Mouse (Mus musculus) lung, embryonic 14.5 days (tissue): ENCODE results near the gene Stard5. TPM values are rescaled to one million over a fixed set of nuclear protein-coding genes. Genes with fewer than 3 reads are reported as not detected.

Source experiments
- ATAC-seq: fragments of 200-750 bp; cut with Nextera tagmentation; 2 replicates; pipeline ENCODE4 v1.8.0; 2017; ENCODE audit warnings: mild to moderate bottlenecking, moderate TSS enrichment, moderate library complexity; ENCODE audit not compliant: insufficient read depth
- DNase-seq: peaks from one replicate; pipeline ENCODE4 v3.0.0-alpha.2; 2015
- H3K27ac ChIP-seq: fragments of 300-500 bp; sonication (generic); 2 replicates; pipeline ENCODE4 v1.5.1; 2014; ENCODE audit warnings: low read depth, mild to moderate bottlenecking, moderate library complexity
- H3K27me3 ChIP-seq: fragments of 300-500 bp; sonication (generic); 2 replicates; pipeline ENCODE4 v1.6.1; 2014; ENCODE audit warnings: low read length, control low read depth; ENCODE audit not compliant: insufficient read depth
- H3K36me3 ChIP-seq: fragments of 300-500 bp; sonication (generic); 2 replicates; pipeline ENCODE4 v1.6.1; 2014; ENCODE audit warnings: control low read depth; ENCODE audit not compliant: insufficient read depth
- H3K4me1 ChIP-seq: fragments of 300-500 bp; sonication (generic); 2 replicates; pipeline ENCODE4 v1.6.1; 2014; ENCODE audit warnings: antibody characterized with exemption, control low read depth; ENCODE audit not compliant: insufficient read depth
- H3K4me2 ChIP-seq: fragments of 300-500 bp; sonication (generic); 2 replicates; pipeline ENCODE4 v1.6.1; 2014; ENCODE audit warnings: mild to moderate bottlenecking
- H3K4me3 ChIP-seq: fragments of 300-500 bp; sonication (generic); 2 replicates; pipeline ENCODE4 v1.5.1; 2014; ENCODE audit warnings: low read depth, low read length
- H3K9ac ChIP-seq: fragments of 300-500 bp; sonication (generic); 2 replicates; pipeline ENCODE4 v1.6.1; 2014
- H3K9me3 ChIP-seq: fragments of 300-500 bp; sonication (generic); 2 replicates; pipeline ENCODE4 v1.6.1; 2016; ENCODE audit warnings: low read depth, low read length, control low read depth
- CTCF ChIP-seq: IDR thresholded peaks from 2 replicates; pipeline ENCODE4 v1.5.1; 2016; ENCODE audit warnings: antibody characterized with exemption, low read depth
- WGBS: fragments of 180-500 bp; shearing (Covaris S2); extraction: QIAGEN DNeasy Blood & Tissue Kit; methylation state at CpG from one replicate; pipeline ENCODE4 v1.1.7; 2014; 5-methylcytosine and 5-hydroxymethylcytosine counted together
- polyA plus RNA-seq: library from polyadenylated mRNA; unstranded; fragments of >200 nt; fragmentation: Nextera tagmentation; extraction: Ambion mirVana; gene quantifications from 2 replicates; pipeline ENCODE4 v1.2.1, GENCODE M21; 2014

The Stard5 gene
- polyA plus RNA-seq, 1 experiment from 2014 or later, result 13.3 TPM

DNA sequence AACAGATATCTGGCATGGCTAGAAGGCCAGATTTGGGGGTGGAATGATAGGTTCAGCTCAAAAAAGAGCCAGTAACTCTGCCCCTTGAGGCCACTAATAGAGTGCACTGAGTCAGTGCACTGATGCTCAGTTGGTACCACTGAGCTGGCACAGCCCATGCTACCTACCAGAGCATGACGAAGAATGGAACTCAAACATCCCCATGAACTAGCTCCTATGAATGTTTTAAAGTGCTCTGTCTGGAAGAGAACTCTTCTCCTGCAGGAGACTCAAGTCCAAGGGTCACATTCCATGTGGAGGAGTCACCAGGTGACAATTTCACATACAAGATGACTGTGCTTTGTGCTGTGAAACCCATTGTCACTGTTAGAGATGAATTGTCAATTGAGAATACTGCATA, 13.1 kb upstream of the Stard5 start:
- Histone ChIP-seq H3K4me1 (no peaks in the 10 kb centered on the region), H3K4me3 (no peak overlapping the region), H3K4me2 (no peak overlapping the region), H3K27me3 (no peaks in the 10 kb centered on the region), H3K36me3 (no peaks in the 10 kb centered on the region), H3K9ac (no peak overlapping the region), H3K9me3 (no peaks in the 10 kb centered on the region), H3K27ac (no peak overlapping the region)
- ATAC-seq, result no peak
- 73% methylated on average over 1 of the region's 1 CpGs for WGBS
- DNase-seq, result no peak
- no peak for TF ChIP-seq CTCF

DNA sequence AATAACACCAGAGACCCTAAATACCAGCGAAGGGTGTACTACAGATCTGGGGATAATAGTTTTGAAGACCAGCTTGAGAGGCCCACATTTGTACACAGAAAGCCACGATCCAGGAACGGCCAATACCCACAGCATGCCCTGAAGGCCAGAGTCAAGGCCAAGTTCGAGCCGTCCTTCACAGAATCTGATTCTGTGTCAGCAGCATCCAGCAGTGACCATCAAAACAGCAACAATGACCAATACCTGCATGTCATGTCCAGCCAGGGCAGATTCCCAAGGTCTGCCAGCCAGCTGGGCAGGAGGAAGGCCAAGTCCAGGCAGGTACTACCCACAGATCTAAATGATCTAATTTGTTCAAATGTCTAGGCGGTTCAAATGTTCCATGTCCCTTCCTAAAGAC, 9.2 kb upstream of the Stard5 start:
- WGBS, result 87% methylated on average over 6 of the region's 6 CpGs
- Histone ChIP-seq H3K27me3 (no peaks in the 10 kb centered on the region), H3K4me3 (no peak overlapping the region), H3K4me1 (no peaks in the 10 kb centered on the region), H3K27ac (no peak overlapping the region), H3K4me2 (no peak overlapping the region), H3K36me3 (no peaks in the 10 kb centered on the region), H3K9me3 (no peaks in the 10 kb centered on the region), H3K9ac (no peak overlapping the region)
- DNase-seq (no peak), ATAC-seq (no peak)
- TF ChIP-seq CTCF, result no peak

DNA sequence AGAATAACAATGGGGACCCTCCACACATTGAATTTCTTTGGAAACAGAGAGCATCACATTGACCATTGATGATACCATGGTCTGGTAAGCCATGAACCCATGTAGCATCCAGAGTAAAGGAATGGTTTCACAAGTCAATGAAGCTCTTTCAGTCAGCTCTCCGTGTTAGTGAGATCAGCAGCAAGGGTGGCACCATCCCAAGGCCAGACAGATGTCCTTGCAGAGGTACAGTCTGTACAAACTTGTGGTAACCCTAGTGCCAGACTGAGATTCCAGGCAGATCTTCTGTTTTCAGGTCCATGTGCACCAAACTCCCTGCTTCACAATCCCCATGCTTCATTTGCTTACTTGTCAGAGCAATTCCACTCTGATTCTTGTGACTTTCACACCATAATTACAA, 7.7 kb upstream of the Stard5 start:
- TF ChIP-seq CTCF, result no peak
- DNase-seq (no peak), ATAC-seq (no peak)
- no peak overlapping the region for H3K4me3 ChIP-seq
- no peak overlapping the region for H3K9ac ChIP-seq
- no peak overlapping the region for H3K4me2 ChIP-seq
- 81% methylated on average over 1 of the region's 1 CpGs for WGBS
- H3K27ac ChIP-seq, result no peak overlapping the region
- no peaks in the 10 kb centered on the region for H3K36me3 ChIP-seq
- no peaks in the 10 kb centered on the region for H3K27me3 ChIP-seq
- H3K9me3 ChIP-seq, result no peaks in the 10 kb centered on the region
- no peaks in the 10 kb centered on the region for H3K4me1 ChIP-seq

DNA sequence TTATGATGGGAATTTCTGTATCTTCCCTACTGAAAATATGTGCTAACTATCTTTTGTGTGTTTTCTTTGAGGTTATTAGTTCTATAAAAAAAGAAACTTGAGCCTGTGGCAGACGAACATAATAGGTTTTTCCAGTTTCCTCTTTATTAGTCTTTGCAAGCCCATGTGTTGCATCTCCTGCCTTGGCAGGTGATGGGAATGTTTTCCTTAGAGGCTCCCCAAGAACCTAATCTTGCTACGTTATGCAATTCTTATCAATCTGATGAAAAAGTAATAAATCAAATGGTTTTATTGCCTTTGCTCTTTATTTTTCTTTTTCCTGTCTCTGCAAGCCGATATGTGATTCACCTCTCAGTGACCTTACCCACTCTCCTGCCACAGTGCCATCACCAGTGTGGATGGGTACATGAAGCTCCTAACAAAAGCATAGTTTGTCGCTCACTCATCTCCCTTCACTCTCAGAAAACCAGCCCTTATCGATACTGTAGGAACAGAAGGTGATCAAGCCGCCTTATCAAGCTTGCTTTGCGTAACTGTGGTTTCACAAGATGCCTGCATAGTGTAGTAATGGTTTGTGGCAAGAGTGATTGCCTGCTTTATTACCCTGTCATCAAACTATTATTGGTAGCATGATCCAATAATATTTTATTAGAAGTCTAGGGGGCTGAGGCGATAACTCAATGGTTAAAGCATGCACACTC, 5.1 kb upstream of the Stard5 start:
- Histone ChIP-seq H3K9ac (no peak overlapping the region), H3K27me3 (no peaks in the 10 kb centered on the region), H3K27ac (no peak overlapping the region), H3K9me3 (no peaks in the 10 kb centered on the region), H3K4me1 (peaks cover 8% of the 10 kb centered on the region), H3K4me3 (no peak overlapping the region), H3K36me3 (no peaks in the 10 kb centered on the region), H3K4me2 (no peak overlapping the region)
- TF ChIP-seq CTCF, result no peak
- ATAC-seq (no peak), DNase-seq (no peak)
- WGBS, result 67% methylated on average over 8 of the region's 8 CpGs

DNA sequence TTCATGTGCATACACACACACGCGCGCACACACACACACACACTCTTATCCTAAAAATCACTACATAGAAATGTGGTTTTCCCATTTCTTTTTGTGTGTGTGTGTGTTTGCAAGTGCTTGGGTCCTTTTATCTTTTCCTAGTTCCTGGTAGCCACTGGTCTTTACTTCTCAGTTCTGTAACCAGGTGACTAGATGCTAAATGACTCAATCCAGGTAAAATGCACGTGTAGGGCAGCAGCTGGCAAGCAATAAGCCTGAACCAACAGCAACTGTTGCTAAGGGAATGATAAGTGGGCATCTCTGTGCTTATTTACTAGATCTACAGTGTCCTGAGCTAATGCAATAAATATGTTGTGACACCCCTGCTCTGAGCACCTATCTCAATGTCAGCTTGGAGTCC, 4.4 kb upstream of the Stard5 start:
- no peak for ATAC-seq

DNA sequence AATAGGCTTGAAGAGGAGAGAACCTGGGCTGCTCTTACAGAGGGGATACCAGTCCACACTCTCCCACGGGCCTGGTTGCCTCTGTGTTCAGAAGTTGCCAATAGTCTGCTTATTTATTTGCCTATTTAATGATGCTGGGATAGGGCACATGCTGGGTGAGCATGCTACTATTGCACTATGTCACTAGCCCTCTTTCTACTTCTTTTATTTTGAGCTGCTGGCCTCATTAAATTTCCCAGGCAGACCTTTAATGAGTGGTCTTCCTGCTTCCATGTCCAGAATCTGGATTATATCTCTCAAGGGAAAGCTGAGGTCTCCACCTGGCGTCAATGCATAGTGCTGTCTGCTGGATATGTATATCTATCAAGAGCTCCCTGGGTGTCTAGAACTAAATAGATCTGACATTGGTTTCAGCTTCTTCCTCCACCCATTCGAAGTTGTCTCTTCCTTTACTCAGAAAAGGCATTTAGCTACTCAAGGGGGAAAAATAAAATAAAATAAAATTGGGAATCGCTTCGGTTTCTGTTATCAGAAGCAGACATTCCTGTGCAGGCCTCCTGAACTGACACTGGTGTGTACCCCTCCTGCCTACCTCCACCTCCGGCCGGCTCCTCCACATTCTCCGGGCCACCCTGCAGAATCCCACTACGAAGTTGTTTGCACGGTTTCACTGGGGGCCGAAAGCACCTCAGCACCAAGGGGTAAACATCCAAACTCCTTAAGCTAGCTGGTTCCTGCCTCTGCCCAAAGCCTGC, 509 bp upstream of the Stard5 start:
- no peak for TF ChIP-seq CTCF
- Histone ChIP-seq H3K9ac (peak overlapping the region; percentile 49), H3K4me2 (peak overlapping the region; percentile 62), H3K27me3 (no peaks in the 10 kb centered on the region), H3K27ac (no peak overlapping the region), H3K4me1 (peaks cover 16% of the 10 kb centered on the region), H3K36me3 (no peaks in the 10 kb centered on the region), H3K4me3 (peak overlapping the region; percentile 61), H3K9me3 (no peaks in the 10 kb centered on the region)
- peak; percentile 21 for ATAC-seq
- 9% methylated on average over 11 of the region's 11 CpGs for WGBS
- DNase-seq, result peak; percentile 25

More for the DNA sequence above, 4.4 kb upstream of the Stard5 start:
- no peak overlapping the region for H3K9ac ChIP-seq
- no peak overlapping the region for H3K4me2 ChIP-seq
- TF ChIP-seq CTCF, result no peak
- DNase-seq, result no peak
- no peaks in the 10 kb centered on the region for H3K27me3 ChIP-seq
- no peaks in the 10 kb centered on the region for H3K9me3 ChIP-seq
- H3K4me3 ChIP-seq, result no peak overlapping the region
- peaks cover 8% of the 10 kb centered on the region for H3K4me1 ChIP-seq
- no peak overlapping the region for H3K27ac ChIP-seq
- 74% methylated on average over 4 of the region's 4 CpGs for WGBS
- no peaks in the 10 kb centered on the region for H3K36me3 ChIP-seq

DNA sequence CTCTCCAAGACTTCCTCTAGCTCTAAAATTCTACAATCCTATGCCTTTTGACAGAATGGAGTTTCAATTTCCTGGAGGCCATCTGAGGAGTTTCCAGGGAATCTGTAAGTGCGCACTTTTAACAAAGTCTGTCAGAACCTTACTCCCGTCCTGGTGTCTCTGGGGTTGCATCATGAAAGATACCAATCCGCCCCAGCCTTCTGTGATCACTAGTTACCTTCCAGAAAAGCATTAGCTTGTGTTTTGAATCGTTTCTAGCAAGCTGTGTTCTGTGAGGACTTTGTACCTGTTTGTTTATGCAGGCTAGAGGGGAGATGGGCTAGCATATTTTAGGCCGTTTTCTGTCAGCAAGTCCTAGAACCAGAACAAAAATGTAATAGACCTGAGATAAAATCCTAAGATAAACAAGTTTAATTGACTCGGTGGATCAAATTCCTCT, 942 bp downstream of the Stard5 start:
- no peak overlapping the region for H3K27ac ChIP-seq
- H3K4me1 ChIP-seq, result peaks cover 16% of the 10 kb centered on the region
- DNase-seq (no peak), ATAC-seq (no peak)
- WGBS, result 39% methylated on average over 6 of the region's 6 CpGs
- H3K4me2 ChIP-seq, result peak overlapping the region; percentile 62
- no peak for TF ChIP-seq CTCF
- H3K9me3 ChIP-seq, result no peaks in the 10 kb centered on the region
- H3K9ac ChIP-seq, result peak overlapping the region; percentile 70
- H3K36me3 ChIP-seq, result peaks cover 3% of the 10 kb centered on the region; the same call in 1 of the 2 replicates
- H3K4me3 ChIP-seq, result peak overlapping the region; percentile 61
- H3K27me3 ChIP-seq, result no peaks in the 10 kb centered on the region
